Mouse (Mus musculus): ENCODE measurements at regions not wholly inside any gene's neighbourhood (a gene's known extent, or its start where the extent isn't known, plus 50 kb on each side); places are given as distances from the start of the nearest gene placed in this dataset.
A peak's percentile ranks its signal among the peaks of the same experiment; 100 is the strongest.

GRCm38 (mm10) chr4:11903861-11904260, 77.2 kb downstream of the Gm10604 start:
- H3K9ac ChIP-seq (ENCODE audit: low read depth, low read length): no peak overlapping the region
- no peak overlapping the region for H3K4me3 ChIP-seq (ENCODE audit: insufficient read depth, low read depth, low read length)
- H3K79me2 ChIP-seq (ENCODE audit: control insufficient read depth, insufficient read depth, low read length): no peaks in the 10 kb centered on the region
- 96% methylated on average over 1 of the region's 1 CpGs for WGBS
- no peak for DNase-seq (ENCODE audit: extremely low read depth, low read depth, low spot score)
- H3K36me3 ChIP-seq (ENCODE audit: control insufficient read depth, insufficient read depth, low read length): no peaks in the 10 kb centered on the region
- TF ChIP-seq POLR2A (IDR thresholded peaks at IDR 0.05; ENCODE audit: extremely low read depth, insufficient read depth, low read length) (no peak), CTCF (IDR thresholded peaks at IDR 0.05; ENCODE audit: low read depth, low read length) (no peak)
- H3K27ac ChIP-seq (replicated peaks; ENCODE audit: insufficient read depth, low read depth, low read length): no peak overlapping the region
- H3K4me1 ChIP-seq (ENCODE audit: control insufficient read depth, insufficient read depth, low read length): no peaks in the 10 kb centered on the region
- H3K27me3 ChIP-seq (ENCODE audit: control insufficient read depth, insufficient read depth, low read length): peaks cover 4% of the 10 kb centered on the region

- Histone ChIP-seq H3K27me3 (ENCODE audit: control insufficient read depth, insufficient read depth, low read length) (peaks cover 4% of the 10 kb centered on the region), H3K4me1 (ENCODE audit: control insufficient read depth, insufficient read depth, low read length) (no peaks in the 10 kb centered on the region), H3K79me2 (ENCODE audit: control insufficient read depth, insufficient read depth, low read length) (no peaks in the 10 kb centered on the region), H3K27ac (replicated peaks; ENCODE audit: insufficient read depth, low read depth, low read length) (no peak overlapping the region), H3K9ac (ENCODE audit: low read depth, low read length) (no peak overlapping the region), H3K4me3 (ENCODE audit: insufficient read depth, low read depth, low read length) (no peak overlapping the region), H3K36me3 (ENCODE audit: control insufficient read depth, insufficient read depth, low read length) (no peaks in the 10 kb centered on the region)
- WGBS: 97% methylated on average over 5 of the region's 5 CpGs
- no peak for TF ChIP-seq POLR2A (IDR thresholded peaks at IDR 0.05; ENCODE audit: extremely low read depth, insufficient read depth, low read length)
- no peak for TF ChIP-seq CTCF (IDR thresholded peaks at IDR 0.05; ENCODE audit: low read depth, low read length)
- DNase-seq (ENCODE audit: extremely low read depth, low read depth, low spot score): no peak
Measured at GRCm38 (mm10) chr4:11903401-11903800, 77.7 kb downstream of the Gm10604 start.

- Histone ChIP-seq H3K9ac (ENCODE audit: low read depth, low read length) (no peak overlapping the region), H3K4me3 (ENCODE audit: insufficient read depth, low read depth, low read length) (no peak overlapping the region), H3K27ac (replicated peaks; ENCODE audit: insufficient read depth, low read depth, low read length) (no peak overlapping the region), H3K79me2 (ENCODE audit: control insufficient read depth, insufficient read depth, low read length) (no peaks in the 10 kb centered on the region), H3K27me3 (ENCODE audit: control insufficient read depth, insufficient read depth, low read length) (peaks cover 4% of the 10 kb centered on the region), H3K36me3 (ENCODE audit: control insufficient read depth, insufficient read depth, low read length) (no peaks in the 10 kb centered on the region), H3K4me1 (ENCODE audit: control insufficient read depth, insufficient read depth, low read length) (peaks cover 9% of the 10 kb centered on the region; the same call in 1 of the 2 replicates)
- TF ChIP-seq POLR2A (IDR thresholded peaks at IDR 0.05; ENCODE audit: extremely low read depth, insufficient read depth, low read length) (no peak), CTCF (IDR thresholded peaks at IDR 0.05; ENCODE audit: low read depth, low read length) (no peak)
- WGBS: 53% methylated on average over 10 of the region's 10 CpGs
- DNase-seq (ENCODE audit: extremely low read depth, low read depth, low spot score): no peak
Measured at GRCm38 (mm10) chr4:11899979-11900624, 81.0 kb downstream of the Gm10604 start.

- peak; percentile 38 for DNase-seq (ENCODE audit: extremely low read depth, low read depth, low spot score)
- no peaks in the 10 kb centered on the region for H3K27me3 ChIP-seq (ENCODE audit: control insufficient read depth, insufficient read depth, low read length)
- TF ChIP-seq CTCF (IDR thresholded peaks at IDR 0.05; ENCODE audit: low read depth, low read length): no peak
- no peak for TF ChIP-seq POLR2A (IDR thresholded peaks at IDR 0.05; ENCODE audit: extremely low read depth, insufficient read depth, low read length)
- no peaks in the 10 kb centered on the region for H3K36me3 ChIP-seq (ENCODE audit: control insufficient read depth, insufficient read depth, low read length)
- H3K27ac ChIP-seq (replicated peaks; ENCODE audit: insufficient read depth, low read depth, low read length): no peak overlapping the region
- H3K4me1 ChIP-seq (ENCODE audit: control insufficient read depth, insufficient read depth, low read length): peaks cover 9% of the 10 kb centered on the region; the same call in 1 of the 2 replicates
- no peak overlapping the region for H3K9ac ChIP-seq (ENCODE audit: low read depth, low read length)
- no peaks in the 10 kb centered on the region for H3K79me2 ChIP-seq (ENCODE audit: control insufficient read depth, insufficient read depth, low read length)
- no peak overlapping the region for H3K4me3 ChIP-seq (ENCODE audit: insufficient read depth, low read depth, low read length)
Measured at GRCm38 (mm10) chr4:11897231-11897630, 83.8 kb downstream of the Gm10604 start.

- H3K79me2 ChIP-seq (ENCODE audit: control insufficient read depth, insufficient read depth, low read length): no peaks in the 10 kb centered on the region
- TF ChIP-seq POLR2A (IDR thresholded peaks at IDR 0.05; ENCODE audit: extremely low read depth, insufficient read depth, low read length): no peak
- no peak for TF ChIP-seq CTCF (IDR thresholded peaks at IDR 0.05; ENCODE audit: low read depth, low read length)
- peak; percentile 88 for DNase-seq (ENCODE audit: extremely low read depth, low read depth, low spot score)
- H3K4me1 ChIP-seq (ENCODE audit: control insufficient read depth, insufficient read depth, low read length): peaks cover 9% of the 10 kb centered on the region; the same call in 1 of the 2 replicates
- H3K27ac ChIP-seq (replicated peaks; ENCODE audit: insufficient read depth, low read depth, low read length): no peak overlapping the region; the same call in 1 of the 2 replicates
- no peak overlapping the region for H3K9ac ChIP-seq (ENCODE audit: low read depth, low read length)
- WGBS: 27% methylated on average over 6 of the region's 6 CpGs
- H3K27me3 ChIP-seq (ENCODE audit: control insufficient read depth, insufficient read depth, low read length): no peaks in the 10 kb centered on the region; the same call in 1 of the 2 replicates
- no peaks in the 10 kb centered on the region for H3K36me3 ChIP-seq (ENCODE audit: control insufficient read depth, insufficient read depth, low read length)
- H3K4me3 ChIP-seq (ENCODE audit: insufficient read depth, low read depth, low read length): no peak overlapping the region
Measured at GRCm38 (mm10) chr4:11895857-11896825, 84.9 kb downstream of the Gm10604 start.

Data from liver, adult 2 months (tissue).